Mouse (Mus musculus): ENCODE results near the gene Spocd1. TPM values are rescaled to one million over a fixed set of nuclear protein-coding genes. Genes with fewer than 3 reads are reported as not detected.

The Spocd1 gene
- total and polyA plus RNA-seq, 2 experiments from 2014 or later, result 0.04 TPM; not detected in 1

- WGBS, result 79% methylated on average over 4 of the region's 4 CpGs
- no peak overlapping the region for H3K4me2 ChIP-seq (ENCODE audit: low read depth, low read length)
- TF ChIP-seq EP300 (IDR thresholded peaks at IDR 0.05; ENCODE audit: low read depth), result no peak
- no peak for TF ChIP-seq CTCF (IDR thresholded peaks at IDR 0.05; ENCODE audit: low read depth)
These were observed 60.9 kb downstream of the Spocd1 start for GRCm38 (mm10) chr4:129989925-129990324.

GRCm38 (mm10) chr4:129992720-129993119 lies 63.7 kb downstream of the Spocd1 start:
- no peak for TF ChIP-seq CTCF (IDR thresholded peaks at IDR 0.05; ENCODE audit: low read depth)
- TF ChIP-seq EP300 (IDR thresholded peaks at IDR 0.05; ENCODE audit: low read depth), result no peak
- 73% methylated on average over 16 of the region's 16 CpGs for WGBS
- DNase-seq (ENCODE audit: low spot score), result no peak

More at GRCm38 (mm10) chr4:129989925-129990324, 60.9 kb downstream of the Spocd1 start:
- no peak overlapping the region for H3K9ac ChIP-seq (replicated peaks; ENCODE audit: low read depth, low read length)
- no peak for DNase-seq (ENCODE audit: low spot score)
- H3K27me3 ChIP-seq (ENCODE audit: control insufficient read depth, insufficient read depth, low read length), result peaks cover 46% of the 10 kb centered on the region
- H3K9me3 ChIP-seq (replicated peaks; ENCODE audit: control insufficient read depth, low read length), result no peaks in the 10 kb centered on the region
- no peak overlapping the region for H3K27ac ChIP-seq (ENCODE audit: low read depth)
- H3K36me3 ChIP-seq (replicated peaks; ENCODE audit: control insufficient read depth, insufficient read depth, low read length), result no peaks in the 10 kb centered on the region
- no peak overlapping the region for H3K4me3 ChIP-seq (ENCODE audit: low read depth, low read length)
- ATAC-seq (ENCODE audit: insufficient read depth, low read depth), result no peak
- H3K4me1 ChIP-seq (ENCODE audit: control insufficient read depth, insufficient read depth), result peaks cover 19% of the 10 kb centered on the region; the same call in 1 of the 2 replicates

GRCm38 (mm10) chr4:129993213-129993612 lies 64.2 kb downstream of the Spocd1 start:
- WGBS, result 93% methylated on average over 5 of the region's 5 CpGs
- Histone ChIP-seq H3K4me2 (ENCODE audit: low read depth, low read length) (no peak overlapping the region), H3K27me3 (ENCODE audit: control insufficient read depth, insufficient read depth, low read length) (peaks cover 29% of the 10 kb centered on the region)

More at GRCm38 (mm10) chr4:129992720-129993119, 63.7 kb downstream of the Spocd1 start:
- Histone ChIP-seq H3K27ac (ENCODE audit: low read depth) (no peak overlapping the region), H3K9ac (replicated peaks; ENCODE audit: low read depth, low read length) (no peak overlapping the region), H3K27me3 (ENCODE audit: control insufficient read depth, insufficient read depth, low read length) (peaks cover 32% of the 10 kb centered on the region), H3K4me3 (ENCODE audit: low read depth, low read length) (no peak overlapping the region), H3K4me1 (ENCODE audit: control insufficient read depth, insufficient read depth) (0 out of 2 replicates have a peak, but pooled peaks cover 7% of the 10 kb centered on the region), H3K9me3 (replicated peaks; ENCODE audit: control insufficient read depth, low read length) (no peaks in the 10 kb centered on the region), H3K36me3 (replicated peaks; ENCODE audit: control insufficient read depth, insufficient read depth, low read length) (no peaks in the 10 kb centered on the region), H3K4me2 (ENCODE audit: low read depth, low read length) (no peak overlapping the region)
- no peak for ATAC-seq (ENCODE audit: insufficient read depth, low read depth)

GRCm38 (mm10) chr4:129993944-129994695 lies 65.1 kb downstream of the Spocd1 start:
- TF ChIP-seq EP300 (IDR thresholded peaks at IDR 0.05; ENCODE audit: low read depth), result no peak
- no peak for TF ChIP-seq CTCF (IDR thresholded peaks at IDR 0.05; ENCODE audit: low read depth)
- WGBS, result 84% methylated on average over 16 of the region's 16 CpGs

More at GRCm38 (mm10) chr4:129993213-129993612, 64.2 kb downstream of the Spocd1 start:
- TF ChIP-seq CTCF (IDR thresholded peaks at IDR 0.05; ENCODE audit: low read depth) (no peak), EP300 (IDR thresholded peaks at IDR 0.05; ENCODE audit: low read depth) (no peak)
- Histone ChIP-seq H3K4me3 (ENCODE audit: low read depth, low read length) (no peak overlapping the region), H3K4me1 (ENCODE audit: control insufficient read depth, insufficient read depth) (0 out of 2 replicates have a peak, but pooled peaks cover 2% of the 10 kb centered on the region), H3K27ac (ENCODE audit: low read depth) (no peak overlapping the region), H3K9me3 (replicated peaks; ENCODE audit: control insufficient read depth, low read length) (no peaks in the 10 kb centered on the region), H3K36me3 (replicated peaks; ENCODE audit: control insufficient read depth, insufficient read depth, low read length) (no peaks in the 10 kb centered on the region), H3K9ac (replicated peaks; ENCODE audit: low read depth, low read length) (no peak overlapping the region)
- no peak for DNase-seq (ENCODE audit: low spot score)
- ATAC-seq (ENCODE audit: insufficient read depth, low read depth), result no peak

GRCm38 (mm10) chr4:129994728-129995127 lies 65.7 kb downstream of the Spocd1 start:
- H3K9ac ChIP-seq (replicated peaks; ENCODE audit: low read depth, low read length), result no peak overlapping the region
- ATAC-seq (ENCODE audit: insufficient read depth, low read depth), result no peak
- H3K4me3 ChIP-seq (ENCODE audit: low read depth, low read length), result no peak overlapping the region
- no peaks in the 10 kb centered on the region for H3K4me1 ChIP-seq (ENCODE audit: control insufficient read depth, insufficient read depth)
- 72% methylated on average over 5 of the region's 5 CpGs for WGBS
- TF ChIP-seq CTCF (IDR thresholded peaks at IDR 0.05; ENCODE audit: low read depth) (no peak), EP300 (IDR thresholded peaks at IDR 0.05; ENCODE audit: low read depth) (no peak)
- H3K4me2 ChIP-seq (ENCODE audit: low read depth, low read length), result no peak overlapping the region
- no peaks in the 10 kb centered on the region for H3K36me3 ChIP-seq (replicated peaks; ENCODE audit: control insufficient read depth, insufficient read depth, low read length)
- no peak for DNase-seq (ENCODE audit: low spot score)
- H3K27ac ChIP-seq (ENCODE audit: low read depth), result no peak overlapping the region
- H3K27me3 ChIP-seq (ENCODE audit: control insufficient read depth, insufficient read depth, low read length), result peaks cover 25% of the 10 kb centered on the region
- no peaks in the 10 kb centered on the region for H3K9me3 ChIP-seq (replicated peaks; ENCODE audit: control insufficient read depth, low read length)

More at GRCm38 (mm10) chr4:129993944-129994695, 65.1 kb downstream of the Spocd1 start:
- H3K27me3 ChIP-seq (ENCODE audit: control insufficient read depth, insufficient read depth, low read length), result peaks cover 29% of the 10 kb centered on the region
- no peak overlapping the region for H3K4me3 ChIP-seq (ENCODE audit: low read depth, low read length)
- ATAC-seq (ENCODE audit: insufficient read depth, low read depth), result no peak
- H3K9me3 ChIP-seq (replicated peaks; ENCODE audit: control insufficient read depth, low read length), result no peaks in the 10 kb centered on the region
- no peak for DNase-seq (ENCODE audit: low spot score)
- H3K36me3 ChIP-seq (replicated peaks; ENCODE audit: control insufficient read depth, insufficient read depth, low read length), result no peaks in the 10 kb centered on the region
- no peak overlapping the region for H3K9ac ChIP-seq (replicated peaks; ENCODE audit: low read depth, low read length)
- no peak overlapping the region for H3K27ac ChIP-seq (ENCODE audit: low read depth)
- no peak overlapping the region for H3K4me2 ChIP-seq (ENCODE audit: low read depth, low read length)
- H3K4me1 ChIP-seq (ENCODE audit: control insufficient read depth, insufficient read depth), result no peaks in the 10 kb centered on the region

Data from heart, postnatal 0 days (tissue).